Mouse (Mus musculus) hindbrain, embryonic 12.5 days (tissue): ENCODE data around the gene Scamp3. TPM values are rescaled to one million over a fixed set of nuclear protein-coding genes. Genes with fewer than 3 reads are reported as not detected.

Experiments
- ATAC-seq: fragments of 200-750 bp; cut with Nextera tagmentation; 2 replicates; pipeline ENCODE4 v1.8.0; 2017; ENCODE audit warnings: moderate TSS enrichment; ENCODE audit not compliant: low FRiP score
- H3K27ac ChIP-seq: fragments of 300-500 bp; sonication (generic); 2 replicates; pipeline ENCODE4 v1.5.1; 2016; ENCODE audit warnings: mild to moderate bottlenecking
- H3K27me3 ChIP-seq: fragments of 300-500 bp; sonication (generic); 2 replicates; pipeline ENCODE4 v1.6.1; 2016; ENCODE audit warnings: mild to moderate bottlenecking
- H3K36me3 ChIP-seq: fragments of 300-500 bp; sonication (generic); 2 replicates; pipeline ENCODE4 v1.6.1; 2016; ENCODE audit warnings: mild to moderate bottlenecking
- H3K4me1 ChIP-seq: fragments of 300-500 bp; sonication (generic); 2 replicates; pipeline ENCODE4 v1.6.1; 2016
- H3K4me2 ChIP-seq: fragments of 300-500 bp; sonication (generic); replicated peaks from 2 replicates; pipeline ENCODE4 v1.6.1; 2016; ENCODE audit warnings: mild to moderate bottlenecking
- H3K4me3 ChIP-seq: fragments of 300-500 bp; sonication (generic); 2 replicates; pipeline ENCODE4 v1.5.1; 2016; ENCODE audit warnings: mild to moderate bottlenecking
- H3K9ac ChIP-seq: fragments of 300-500 bp; sonication (generic); 2 replicates; pipeline ENCODE4 v1.6.1; 2016; ENCODE audit warnings: mild to moderate bottlenecking, moderate library complexity
- H3K9me3 ChIP-seq: fragments of 300-500 bp; sonication (generic); replicated peaks from 2 replicates; pipeline ENCODE4 v1.6.1; 2016; ENCODE audit warnings: mild to moderate bottlenecking
- WGBS: fragments of 180-500 bp; shearing (Covaris S2); methylation state at CpG from one replicate; pipeline ENCODE4 v1.1.7; 2016; 5-methylcytosine and 5-hydroxymethylcytosine counted together
- microRNA counts: library from miRNA; unstranded; fragments of <30 nt; microRNA quantifications from one replicate; lab custom pipeline; 2017
- microRNA-seq: library from miRNA; unstranded; fragments of <30 nt; microRNA quantifications from one replicate; pipeline ENCODE4, GENCODE M21; 2017
- polyA plus RNA-seq: library from polyadenylated mRNA; unstranded; fragments of >200 nt; fragmentation: Nextera tagmentation; extraction: Ambion mirVana; gene quantifications from 2 replicates; pipeline ENCODE4 v1.2.1, GENCODE M21; 2016

Scamp3 gene
- polyA plus RNA-seq, 1 experiment from 2014 or later = 105 TPM

DNA sequence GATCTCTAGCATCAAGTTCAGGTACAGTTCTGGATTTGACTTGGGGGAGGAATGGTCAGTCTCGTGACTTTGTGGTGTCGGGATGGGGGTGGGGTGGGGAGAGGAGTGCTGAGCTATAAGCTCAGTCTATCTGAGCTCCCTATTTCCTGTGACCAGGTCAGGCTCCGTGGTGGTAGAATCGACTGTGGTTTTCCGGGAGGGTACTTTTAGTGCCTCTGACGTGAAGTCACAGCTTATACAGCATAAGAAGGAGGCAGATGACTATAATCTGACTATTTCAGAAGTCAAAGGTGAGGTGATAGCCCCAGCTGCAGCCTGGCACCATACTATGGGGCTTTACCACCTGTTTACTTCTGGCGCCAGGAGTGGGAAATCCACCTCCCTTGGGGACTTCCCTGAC, 54.1 kb downstream of the Scamp3 start:
- H3K9me3 ChIP-seq = no peaks in the 10 kb centered on the region
- 71% methylated on average over 7 of the region's 7 CpGs for WGBS
- no peak overlapping the region for H3K4me2 ChIP-seq
- H3K27ac ChIP-seq = no peak overlapping the region
- H3K27me3 ChIP-seq = no peaks in the 10 kb centered on the region; the same call in 1 of the 2 replicates
- H3K36me3 ChIP-seq = peaks cover 31% of the 10 kb centered on the region
- no peak for ATAC-seq
- no peak overlapping the region for H3K9ac ChIP-seq
- H3K4me3 ChIP-seq = no peak overlapping the region
- peaks cover 24% of the 10 kb centered on the region for H3K4me1 ChIP-seq

- H3K4me3 ChIP-seq = no peak overlapping the region
- 77% methylated on average over 16 of the region's 16 CpGs for WGBS
- no peak overlapping the region for H3K9ac ChIP-seq
- ATAC-seq = no peak
- no peaks in the 10 kb centered on the region; the same call in 1 of the 2 replicates for H3K27me3 ChIP-seq
- H3K36me3 ChIP-seq = peaks cover 36% of the 10 kb centered on the region
- peaks cover 19% of the 10 kb centered on the region for H3K4me1 ChIP-seq
- H3K4me2 ChIP-seq = no peak overlapping the region
- H3K9me3 ChIP-seq = no peaks in the 10 kb centered on the region
- no peak overlapping the region for H3K27ac ChIP-seq
Observed at GRCm38 (mm10) chr3:89231772-89232275, 54.6 kb downstream of the Scamp3 start.

MicroRNA genes within 50 kb of the gene (microRNA counts, 519-probe panel; counts per million panel counts)
- 2,524 counts per million, percentile 65 among the panel's probes with 10 or more counts for microRNA mmu-miR-92b (lab: Ali Mortazavi, UCI)

Small RNA genes lying within 50 kb of the gene (microRNA-seq; reads per million reads assigned to microRNA genes)
- 7,588 reads per million, percentile 93 among the genes with 10 or more reads in this experiment for gene Mir92b

Other genes starting within 250 kb of the Scamp3 start
- gene Ash1l, start 226.9 kb upstream of the Scamp3 start, polyA plus RNA-seq = 22.0 and 22.5 TPM in 2 replicates
- gene Dap3, start 226.3 kb upstream of the Scamp3 start, polyA plus RNA-seq = 144 and 145 TPM in 2 replicates
- gene Rusc1, start 84.2 kb upstream of the Scamp3 start, polyA plus RNA-seq = 66.9 and 67.1 TPM in 2 replicates
- not detected in 2 replicates for gene Gm43738, start 76.4 kb upstream of the Scamp3 start, polyA plus RNA-seq
- gene Fdps, start 75.5 kb upstream of the Scamp3 start, polyA plus RNA-seq = 284 TPM in 2 replicates
- 0.25 and 0.96 TPM in 2 replicates for gene Pklr, start 41.3 kb upstream of the Scamp3 start, polyA plus RNA-seq
- 20.7 and 22.3 TPM in 2 replicates for gene Hcn3, start 17.3 kb upstream of the Scamp3 start, polyA plus RNA-seq
- 38.8 and 44.4 TPM in 2 replicates for gene Clk2, start 12.7 kb upstream of the Scamp3 start, polyA plus RNA-seq
- gene Fam189b, start 5.7 kb downstream of the Scamp3 start, polyA plus RNA-seq = 33.4 and 34.2 TPM in 2 replicates
- 50.3 and 51.3 TPM in 2 replicates for gene Gba, start 25.5 kb downstream of the Scamp3 start, polyA plus RNA-seq
- 64.5 and 71.3 TPM in 2 replicates for gene Thbs3, start 37.7 kb downstream of the Scamp3 start, polyA plus RNA-seq
- gene Mtx1, start 49.6 kb downstream of the Scamp3 start, polyA plus RNA-seq = 174 and 175 TPM in 2 replicates
- gene Muc1, start 51.6 kb downstream of the Scamp3 start, polyA plus RNA-seq = 1.5 and 1.6 TPM in 2 replicates
- 247 and 271 TPM in 2 replicates for gene Krtcap2, start 68.5 kb downstream of the Scamp3 start, polyA plus RNA-seq
- 27.2 and 29.6 TPM in 2 replicates for gene Trim46, start 68.8 kb downstream of the Scamp3 start, polyA plus RNA-seq
- 63.9 and 86.7 TPM in 2 replicates for gene Dpm3, start 81.9 kb downstream of the Scamp3 start, polyA plus RNA-seq
- 44.9 and 46.8 TPM in 2 replicates for gene Slc50a1, start 93.1 kb downstream of the Scamp3 start, polyA plus RNA-seq
- 14.3 and 15.4 TPM in 2 replicates for gene Efna1, start 103.7 kb downstream of the Scamp3 start, polyA plus RNA-seq
- gene Efna3, start 145.5 kb downstream of the Scamp3 start, polyA plus RNA-seq = 21.7 and 22.2 TPM in 2 replicates
- 20.5 and 21.4 TPM in 2 replicates for gene Efna4, start 160.6 kb downstream of the Scamp3 start, polyA plus RNA-seq
- gene Adam15, start 172.5 kb downstream of the Scamp3 start, polyA plus RNA-seq = 40.3 and 41.9 TPM in 2 replicates
- 0.12 and 0.29 TPM in 2 replicates for gene Dcst2, start 184.5 kb downstream of the Scamp3 start, polyA plus RNA-seq
- gene Dcst1, start 187.8 kb downstream of the Scamp3 start, polyA plus RNA-seq = 0.71 and 0.76 TPM in 2 replicates
- gene Zbtb7b, start 217.3 kb downstream of the Scamp3 start, polyA plus RNA-seq = 0.74 and 0.80 TPM in 2 replicates
- gene Lenep, start 225.3 kb downstream of the Scamp3 start, polyA plus RNA-seq = 1.0 and 1.5 TPM in 2 replicates
- 36.1 and 36.9 TPM in 2 replicates for gene Flad1, start 234.4 kb downstream of the Scamp3 start, polyA plus RNA-seq
- gene Cks1b, start 240.9 kb downstream of the Scamp3 start, polyA plus RNA-seq = 249 and 274 TPM in 2 replicates
- gene Shc1, start 241.0 kb downstream of the Scamp3 start, polyA plus RNA-seq = 54.8 and 61.2 TPM in 2 replicates